Comparison of ENCODE assay signal across 8 mouse cellular contexts in genomic region chr7:19148875-19149541, GRCm38 (mm10). TPM values are rescaled to one million over a fixed set of nuclear protein-coding genes. Genes with fewer than 3 reads are reported as not detected.
DNase-seq lines count a peak whose midpoint lies in the region; ATAC-seq and TF ChIP-seq lines count a peak whose summit lies in the region.

Gene Qpctl, minus strand, starts transcription at chr7:19149291.

- POLR2A ChIA-PET in Patski (lab: Charles Lee) = no interaction called here

- peak; percentile 91 for DNase-seq in Patski (ENCODE audit: low read depth, low spot score)
- DNase-seq in cerebellum, postnatal 14 days = peak; percentile 98
- DNase-seq in frontal cortex, postnatal 14 days (ENCODE audit: low spot score in 2 of 2) = peak; percentile 98 to 99
- DNase-seq in layer of hippocampus, postnatal 25 days (ENCODE audit: extremely low spot score in 1 of 2, low spot score in 1 of 2) = peak; percentile 84
- DNase-seq in lung, postnatal 25 days (ENCODE audit: low spot score) = peak; percentile 100
- peak; percentile 98 for DNase-seq in retina, embryonic 14.5 days (ENCODE audit: low spot score)
- DNase-seq in thymus, postnatal 4 days = peak; percentile 97

- H3K9me3 ChIP-seq in hindbrain, embryonic 13.5 days = no peaks in the 10 kb centered on the region

- H3K9ac ChIP-seq in hindbrain, embryonic 13.5 days = peak within 1 kb of the TSS; percentile 83

- ATAC-seq in Patski = peak; percentile 95
- ATAC-seq in hindbrain, embryonic 13.5 days (ENCODE audit: low FRiP score) = peak; percentile 97

- peak within 1 kb of the TSS; percentile 88 for H3K27ac ChIP-seq in hindbrain, embryonic 13.5 days

- H3K4me3 ChIP-seq in hindbrain, embryonic 13.5 days = peak within 1 kb of the TSS; percentile 65

- peaks cover 47% of the 10 kb centered on the region for H3K36me3 ChIP-seq in hindbrain, embryonic 13.5 days

- CTCF ChIA-PET in Patski (lab: Charles Lee) = interaction anchor here (0.8 to 1.8 kb wide), 2 partner anchors 12 to 55 kb away, joined by 3 to 5 read pairs; no protein-coding TSS in a partner anchor

- H3K27me3 ChIP-seq in Patski = no peaks in the 10 kb centered on the region
- H3K27me3 ChIP-seq in hindbrain, embryonic 13.5 days = no peaks in the 10 kb centered on the region

- no peak for TF ChIP-seq CTCF in Patski (IDR thresholded peaks at IDR 0.05)

- in situ Hi-C loops in Patski (cut with MboI; ENCODE audit: low pct_unique_long_range_greater_than_20kb) = no loop called here

- peak within 1 kb of the TSS; percentile 77 for H3K4me2 ChIP-seq in hindbrain, embryonic 13.5 days

- under 1% methylated on average over 43 of the region's 43 CpGs for WGBS in hindbrain, embryonic 13.5 days

- H3K4me1 ChIP-seq in hindbrain, embryonic 13.5 days (replicated peaks) = peaks cover 32% of the 10 kb centered on the region

RNA-seq across cellular contexts. Expression of gene Qpctl, which starts in this region (rescaled TPM):
- 15.8 TPM for polyA plus RNA-seq in Patski (2021)
- polyA plus RNA-seq in hindbrain, embryonic 13.5 days (2015; fragmentation: Nextera tagmentation; extraction: Ambion mirVana) = 23.1 and 23.8 TPM in 2 replicates
- total RNA-seq in layer of hippocampus, postnatal 25 days (2021) = 10 to 100 TPM; 17.9 to 19.7 TPM

Comparison
In these comparisons a context has a peak if more than half of its experiments do, and no peak if none do; other contexts are left out.
1. Peak in every context shown above with its lines: DNase-seq, ATAC-seq, H3K4me3 ChIP-seq and H3K27ac ChIP-seq.